Mouse (Mus musculus) kidney, postnatal 4 days (tissue): Measurements from ENCODE around the gene Fabp7.
A peak's percentile ranks its signal among the peaks of the same experiment; 100 is the strongest.

Experiments used
- DNase-seq, 2 experiments: peaks; one replicate each; pipeline ENCODE4 v3.0.0; 2021; ENCODE audit warnings: mixed read lengths in 2 of 2

Fabp7 gene

GRCm38 (mm10) chr10:57784876-57785150 is at the start of gene Fabp7:
Gene Fabp7 (plus strand): TSS chr10:57784881.
- no peak for DNase-seq

- no peak for DNase-seq
Observed at GRCm38 (mm10) chr10:57740733-57741132, 43.9 kb upstream of the Fabp7 start.

GRCm38 (mm10) chr10:57741351-57741750 is 43.3 kb upstream of the Fabp7 start:
- DNase-seq: no peak

GRCm38 (mm10) chr10:57743045-57743444 is 41.6 kb upstream of the Fabp7 start:
- no peak for DNase-seq

GRCm38 (mm10) chr10:57743606-57744016 is 41.1 kb upstream of the Fabp7 start:
- DNase-seq: peak; percentile 21 to 40

- no peak for DNase-seq
Observed at GRCm38 (mm10) chr10:57744128-57744765, 40.4 kb upstream of the Fabp7 start.

GRCm38 (mm10) chr10:57745452-57745851 is 39.2 kb upstream of the Fabp7 start:
- DNase-seq: no peak

- no peak for DNase-seq
Observed at GRCm38 (mm10) chr10:57747127-57747526, 37.6 kb upstream of the Fabp7 start.

GRCm38 (mm10) chr10:57753343-57753742 is 31.3 kb upstream of the Fabp7 start:
- DNase-seq: no peak

- DNase-seq: no peak
Observed at GRCm38 (mm10) chr10:57755201-57755736, 29.4 kb upstream of the Fabp7 start.

- no peak for DNase-seq
Observed at GRCm38 (mm10) chr10:57758999-57759398, 25.7 kb upstream of the Fabp7 start.

- DNase-seq: no peak
Observed at GRCm38 (mm10) chr10:57760694-57761093, 24.0 kb upstream of the Fabp7 start.

GRCm38 (mm10) chr10:57763044-57763443 is 21.6 kb upstream of the Fabp7 start:
- no peak for DNase-seq

GRCm38 (mm10) chr10:57783289-57784130 is 1.2 kb upstream of the Fabp7 start:
- DNase-seq: no peak

GRCm38 (mm10) chr10:57784131-57784875 is 378 bp upstream of the Fabp7 start:
- peak; percentile 82 to 91 for DNase-seq

GRCm38 (mm10) chr10:57785552-57785951 is 871 bp downstream of the Fabp7 start:
- no peak for DNase-seq

GRCm38 (mm10) chr10:57792957-57793356 is 8.3 kb downstream of the Fabp7 start:
- no peak for DNase-seq

GRCm38 (mm10) chr10:57794018-57794417 is 9.3 kb downstream of the Fabp7 start, which contains the start of gene Smpdl3a:
Gene Smpdl3a (plus strand): TSS chr10:57794335.
- peak in 1 of 2 experiments; percentile 2 for DNase-seq

- peak; percentile 57 to 70 for DNase-seq
Observed at GRCm38 (mm10) chr10:57794491-57795461, 10.1 kb downstream of the Fabp7 start.

- peak; percentile 10 to 25 for DNase-seq
Observed at GRCm38 (mm10) chr10:57795542-57795941, 10.9 kb downstream of the Fabp7 start.

GRCm38 (mm10) chr10:57796057-57796456 is 11.4 kb downstream of the Fabp7 start:
- peak; percentile 19 to 43 for DNase-seq

- DNase-seq: no peak
Observed at GRCm38 (mm10) chr10:57799486-57799885, 14.8 kb downstream of the Fabp7 start.
